Mouse (Mus musculus): ENCODE results near the gene Nsd2.
"Not testable (repeated sequence)": the region's sequence is repeated elsewhere in the genome, so short reads cannot be mapped to it uniquely, and the experiment has no call there.

Gene Nsd2

GRCm38 (mm10) chr5:33932413-33932812 lies 111.9 kb downstream of the Nsd2 start:
- no peak for DNase-seq (ENCODE audit: low read depth)

GRCm38 (mm10) chr5:33934081-33934480 lies 113.6 kb downstream of the Nsd2 start:
- no peak for DNase-seq (ENCODE audit: low read depth)

- no peak for DNase-seq (ENCODE audit: low read depth)
These were observed 114.4 kb downstream of the Nsd2 start for GRCm38 (mm10) chr5:33934877-33935276.

GRCm38 (mm10) chr5:33935700-33936111 lies 115.2 kb downstream of the Nsd2 start:
- DNase-seq (ENCODE audit: low read depth), result no peak

GRCm38 (mm10) chr5:33936120-33936707 lies 115.7 kb downstream of the Nsd2 start, which contains the start of gene Nelfa:
TSS of gene Nelfa (minus strand) at chr5:33936413.
- DNase-seq (ENCODE audit: low read depth), result peak; percentile 99

GRCm38 (mm10) chr5:33937230-33937629 lies 116.7 kb downstream of the Nsd2 start:
- DNase-seq (ENCODE audit: low read depth), result no peak

- no peak for DNase-seq (ENCODE audit: low read depth)
These were observed 117.9 kb downstream of the Nsd2 start for GRCm38 (mm10) chr5:33938448-33938847.

GRCm38 (mm10) chr5:33947035-33947434 lies 126.5 kb downstream of the Nsd2 start:
- DNase-seq (ENCODE audit: low read depth), result not testable (repeated sequence)

Data from fibroblast of lung, adult 2 months (primary cell).